ENCODE assay signal across 9 mouse cellular contexts in the genomic region with DNA sequence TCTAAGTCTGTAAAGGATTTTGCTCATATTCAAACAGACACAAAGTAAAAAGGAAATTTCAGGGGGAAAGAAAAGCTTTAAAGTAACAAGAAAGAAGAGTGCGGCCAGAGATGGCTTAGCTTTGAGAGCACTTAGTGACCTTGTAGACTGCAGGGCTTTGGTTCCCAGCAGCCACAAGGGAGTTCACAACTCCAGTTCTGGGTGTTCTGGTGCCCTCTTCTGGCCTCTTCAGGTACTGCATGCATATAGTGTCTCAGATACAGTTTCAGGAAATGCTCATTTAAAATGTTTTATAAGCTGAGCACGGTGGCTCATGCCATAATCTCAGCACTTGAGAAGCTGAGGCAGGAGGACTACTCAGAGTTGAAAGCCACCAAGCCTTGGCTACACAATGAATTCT. TPM values are rescaled to one million over a fixed set of nuclear protein-coding genes. Genes with fewer than 3 reads are reported as not detected.
A peak's percentile ranks its signal among the peaks of the same experiment; 100 is the strongest.
DNase-seq lines count a peak whose midpoint lies in the region; ATAC-seq and TF ChIP-seq lines count a peak whose summit lies in the region.
"Had no signal": no experiment of that assay in that cellular context is flagged by ENCODE, and none has a peak within 500 bp of the region (broad histone marks: within the 10 kb centered on the region; RNA-seq: fewer than 3 reads in every experiment).

No protein-coding gene starts in this region.

- no peak overlapping the region for H3K27ac ChIP-seq in forebrain, embryonic 10.5 days
- H3K27ac ChIP-seq in forebrain, embryonic 11.5 days (ENCODE audit: low read depth, low read length): no peak overlapping the region
- no peak overlapping the region for H3K27ac ChIP-seq in lung, postnatal 0 days (ENCODE audit: low read length)
- H3K27ac ChIP-seq in cortical plate, adult 2 months (ENCODE audit: insufficient read depth, low read length): no peak overlapping the region
- H3K27ac ChIP-seq: embryonic facial prominence, embryonic 15.5 days had no signal

- no peak overlapping the region for H3K4me3 ChIP-seq in forebrain, embryonic 10.5 days
- no peak overlapping the region for H3K4me3 ChIP-seq in forebrain, embryonic 11.5 days (ENCODE audit: low read depth, low read length)
- no peak overlapping the region for H3K4me3 ChIP-seq in lung, postnatal 0 days (ENCODE audit: low read depth, low read length)
- H3K4me3 ChIP-seq in cortical plate, adult 2 months (ENCODE audit: insufficient read depth, low read length): no peak overlapping the region
- H3K4me3 ChIP-seq: embryonic facial prominence, embryonic 15.5 days had no signal

- 89% methylated on average over 2 of the region's 2 CpGs for WGBS in forebrain, embryonic 10.5 days
- 90% methylated on average over 2 of the region's 2 CpGs for WGBS in forebrain, embryonic 11.5 days
- WGBS in lung, postnatal 0 days: 83% methylated on average over 2 of the region's 2 CpGs

- H3K27me3 ChIP-seq in forebrain, embryonic 10.5 days (ENCODE audit: poor library complexity, severe bottlenecking): no peaks in the 10 kb centered on the region
- no peaks in the 10 kb centered on the region for H3K27me3 ChIP-seq in forebrain, embryonic 11.5 days (ENCODE audit: control insufficient read depth, insufficient read depth, low read length)
- H3K27me3 ChIP-seq in lung, postnatal 0 days (replicated peaks; ENCODE audit: insufficient read depth, low read length): no peaks in the 10 kb centered on the region
- H3K27me3 ChIP-seq: embryonic facial prominence, embryonic 15.5 days had no signal

- no peak for ATAC-seq in forebrain, embryonic 11.5 days (replicated peaks; ENCODE audit: low FRiP score)
- ATAC-seq in lung, postnatal 0 days: no peak

- peaks cover 6% of the 10 kb centered on the region; the same call in 1 of the 2 replicates for H3K9me3 ChIP-seq in forebrain, embryonic 10.5 days
- no peaks in the 10 kb centered on the region for H3K9me3 ChIP-seq in forebrain, embryonic 11.5 days (ENCODE audit: control insufficient read depth, low read length)
- H3K9me3 ChIP-seq in lung, postnatal 0 days (ENCODE audit: low read length): no peaks in the 10 kb centered on the region
- H3K9me3 ChIP-seq: embryonic facial prominence, embryonic 15.5 days had no signal

- no peak for TF ChIP-seq EP300 in lung, postnatal 0 days (IDR thresholded peaks at IDR 0.05)

- H3K4me1 ChIP-seq in forebrain, embryonic 10.5 days: no peaks in the 10 kb centered on the region
- no peaks in the 10 kb centered on the region for H3K4me1 ChIP-seq in forebrain, embryonic 11.5 days (replicated peaks; ENCODE audit: control insufficient read depth, insufficient read depth, low read length)
- H3K4me1 ChIP-seq in lung, postnatal 0 days (ENCODE audit: insufficient read depth, low read depth, low read length): no peaks in the 10 kb centered on the region
- H3K4me1 ChIP-seq in cortical plate, adult 2 months (ENCODE audit: control insufficient read depth, insufficient read depth, low read length): no peaks in the 10 kb centered on the region
- H3K4me1 ChIP-seq: embryonic facial prominence, embryonic 15.5 days had no signal

- no peak for TF ChIP-seq POLR2A in cortical plate, adult 2 months (IDR thresholded peaks at IDR 0.05; ENCODE audit: extremely low read depth, insufficient read depth, low read length)

- peak; percentile 61 for TF ChIP-seq CTCF in lung, postnatal 0 days (IDR thresholded peaks at IDR 0.05)
- TF ChIP-seq CTCF in cortical plate, adult 2 months (IDR thresholded peaks at IDR 0.05; ENCODE audit: extremely low read depth, insufficient read depth, low read length): 0 out of 2 replicates have a peak, but pooled peaks have one; percentile 23

- H3K4me2 ChIP-seq in forebrain, embryonic 11.5 days (ENCODE audit: low read depth, low read length, severe bottlenecking): no peak overlapping the region
- no peak overlapping the region for H3K4me2 ChIP-seq in lung, postnatal 0 days (replicated peaks; ENCODE audit: low read depth, low read length)
- H3K4me2 ChIP-seq: embryonic facial prominence, embryonic 15.5 days had no signal

- peak; percentile 26 for DNase-seq in forebrain, embryonic 10.5 days (ENCODE audit: extremely low spot score, low spot score)
- no peak for DNase-seq in forebrain, embryonic 11.5 days (ENCODE audit: low spot score)
- DNase-seq in lung, postnatal 0 days (ENCODE audit: low spot score): no peak
- DNase-seq in lung, postnatal 4 days: no peak
- DNase-seq in testis, postnatal 14 days (ENCODE audit: low spot score): peak; percentile 45
- DNase-seq in cerebellum, postnatal 36 days: no peak
- no peak for DNase-seq in left cerebral cortex, adult 8-10 months (ENCODE audit: low spot score in 2 of 2)

- H3K36me3 ChIP-seq in forebrain, embryonic 10.5 days (replicated peaks): no peaks in the 10 kb centered on the region
- H3K36me3 ChIP-seq in forebrain, embryonic 11.5 days (ENCODE audit: control insufficient read depth, insufficient read depth, low read length): no peaks in the 10 kb centered on the region
- H3K36me3 ChIP-seq in lung, postnatal 0 days (ENCODE audit: insufficient read depth, low read length): no peaks in the 10 kb centered on the region
- H3K36me3 ChIP-seq: embryonic facial prominence, embryonic 15.5 days had no signal

- H3K9ac ChIP-seq in forebrain, embryonic 11.5 days (ENCODE audit: low read length): no peak overlapping the region
- no peak overlapping the region for H3K9ac ChIP-seq in lung, postnatal 0 days (replicated peaks; ENCODE audit: low read depth)
- H3K9ac ChIP-seq: embryonic facial prominence, embryonic 15.5 days had no signal

RNA-seq across cellular contexts. Expression of a gene that starts 55.4 kb away (rescaled TPM):
- polyA plus RNA-seq in forebrain, embryonic 10.5 days (2016; fragmentation: Nextera tagmentation; extraction: Ambion mirVana): 1.8 and 3.0 TPM in 2 replicates
- polyA plus RNA-seq in forebrain, embryonic 11.5 days (2014; fragmentation: Nextera tagmentation; extraction: Ambion mirVana): 5.3 and 7.1 TPM in 2 replicates
- polyA plus RNA-seq in lung, postnatal 0 days (2015; fragmentation: Nextera tagmentation; extraction: Ambion mirVana): 7.2 and 8.1 TPM in 2 replicates
- polyA plus RNA-seq in cortical plate, adult 2 months (2012; rRNA removed): 19.9 and 22.3 TPM in 2 replicates
- 10 to 100 TPM; 13.9 to 21.3 (median 18.9) TPM for total RNA-seq in left cerebral cortex, adult 8-10 months (2022)

RNA-seq across cellular contexts. Expression of a gene that starts 59.7 kb away (rescaled TPM):
- 0.05 TPM in 2 replicates for polyA plus RNA-seq in forebrain, embryonic 10.5 days (2016; fragmentation: Nextera tagmentation; extraction: Ambion mirVana)
- 0.15 and 0.25 TPM in 2 replicates for polyA plus RNA-seq in forebrain, embryonic 11.5 days (2014; fragmentation: Nextera tagmentation; extraction: Ambion mirVana)
- 1.0 and 1.4 TPM in 2 replicates for polyA plus RNA-seq in lung, postnatal 0 days (2015; fragmentation: Nextera tagmentation; extraction: Ambion mirVana)
- 0.11 and 0.13 TPM in 2 replicates for polyA plus RNA-seq in cortical plate, adult 2 months (2012; rRNA removed)
- total RNA-seq in left cerebral cortex, adult 8-10 months (2022): under 1 TPM; 0.19 to 0.57 (median 0.26) TPM

Comparison
In these comparisons a context has a peak if more than half of its experiments do, and no peak if none do; other contexts are left out.
1. DNase-seq: peak in forebrain, embryonic 10.5 days (single experiment) and testis, postnatal 14 days (single experiment); none in forebrain, embryonic 11.5 days (single experiment), lung, postnatal 0 days (single experiment), lung, postnatal 4 days (0 of 2), cerebellum, postnatal 36 days (0 of 2) and left cerebral cortex, adult 8-10 months (0 of 2).